Mouse (Mus musculus): ENCODE measurements around the gene Gm6337.
"Not testable (repeated sequence)": the region's sequence is repeated elsewhere in the genome, so short reads cannot be mapped to it uniquely, and the experiment has no call there.

Gene Gm6337

DNA sequence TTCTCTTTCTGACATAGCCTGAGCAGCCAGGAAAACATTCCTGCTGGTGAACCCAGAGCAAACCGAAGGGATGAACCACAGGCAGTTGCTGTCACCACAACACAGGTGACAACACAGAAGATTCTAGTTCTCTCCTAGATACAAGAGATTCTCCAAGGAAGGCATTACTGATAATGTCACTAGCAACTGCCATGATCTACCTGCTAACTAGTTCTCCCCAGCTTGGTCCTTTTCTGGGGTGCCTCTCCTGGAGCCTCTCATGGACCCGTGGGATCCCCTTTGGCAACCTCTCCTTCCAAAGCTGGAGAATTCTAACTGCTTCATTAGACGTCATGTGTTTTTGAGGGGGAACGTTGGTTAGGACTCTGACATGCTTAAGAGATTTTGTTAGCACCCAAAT is at the start of gene Gm6337:
Gm6337 (minus strand) TSS at position 101 of the 400 bp plus-strand sequence.
- not testable (repeated sequence) for DNase-seq (ENCODE audit: low read depth in 2 of 2, low spot score in 2 of 2)

DNA sequence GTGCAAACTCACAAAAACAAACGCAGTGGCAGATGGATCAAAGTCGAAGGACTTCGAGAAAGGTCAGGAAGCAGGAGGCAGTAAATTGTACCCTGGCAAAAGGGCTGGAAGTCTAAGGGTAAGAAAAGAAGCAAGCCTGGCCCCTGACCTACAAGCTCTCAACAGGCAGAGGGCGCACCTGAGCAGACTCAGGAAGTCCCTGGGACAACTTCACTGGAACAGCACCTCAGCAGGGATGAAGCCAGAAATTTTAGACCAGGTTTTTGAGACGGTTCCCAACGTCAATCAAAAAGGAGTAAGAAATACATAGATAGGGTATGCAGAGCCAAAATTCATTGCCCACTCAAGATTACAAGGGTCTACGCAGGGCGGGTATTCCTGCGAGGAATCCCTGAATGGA is 49.4 kb upstream of the Gm6337 start:
- DNase-seq (ENCODE audit: low read depth in 2 of 2, low spot score in 2 of 2), result not testable (repeated sequence)

DNA sequence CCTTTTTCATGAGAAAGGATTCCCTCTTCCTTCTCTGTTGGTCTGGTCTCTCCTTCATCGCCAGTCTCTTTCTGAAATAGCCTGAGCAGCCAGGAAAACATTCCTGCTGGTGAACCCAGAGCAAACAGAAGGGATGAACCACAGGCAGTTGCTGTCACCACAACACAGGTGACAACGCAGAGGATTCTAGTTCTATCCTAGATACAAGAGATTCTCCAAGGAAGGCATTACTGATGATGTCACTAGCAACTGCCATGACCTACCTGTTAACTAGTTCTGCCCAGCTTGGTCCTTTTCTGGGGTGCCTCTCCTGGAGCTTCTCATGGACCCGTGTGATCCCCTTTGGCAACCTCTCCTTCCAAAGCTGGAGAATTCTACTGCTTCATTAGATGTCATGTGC is 35.8 kb upstream of the Gm6337 start, which contains the start of gene Gm8206:
Gm8206 (minus strand) TSS at position 101 of the 400 bp plus-strand sequence.
- not testable (repeated sequence) for DNase-seq (ENCODE audit: low read depth in 2 of 2, low spot score in 2 of 2)
